Mouse (Mus musculus): ENCODE measurements around the gene Hspa1b.

The Hspa1b gene

DNA sequence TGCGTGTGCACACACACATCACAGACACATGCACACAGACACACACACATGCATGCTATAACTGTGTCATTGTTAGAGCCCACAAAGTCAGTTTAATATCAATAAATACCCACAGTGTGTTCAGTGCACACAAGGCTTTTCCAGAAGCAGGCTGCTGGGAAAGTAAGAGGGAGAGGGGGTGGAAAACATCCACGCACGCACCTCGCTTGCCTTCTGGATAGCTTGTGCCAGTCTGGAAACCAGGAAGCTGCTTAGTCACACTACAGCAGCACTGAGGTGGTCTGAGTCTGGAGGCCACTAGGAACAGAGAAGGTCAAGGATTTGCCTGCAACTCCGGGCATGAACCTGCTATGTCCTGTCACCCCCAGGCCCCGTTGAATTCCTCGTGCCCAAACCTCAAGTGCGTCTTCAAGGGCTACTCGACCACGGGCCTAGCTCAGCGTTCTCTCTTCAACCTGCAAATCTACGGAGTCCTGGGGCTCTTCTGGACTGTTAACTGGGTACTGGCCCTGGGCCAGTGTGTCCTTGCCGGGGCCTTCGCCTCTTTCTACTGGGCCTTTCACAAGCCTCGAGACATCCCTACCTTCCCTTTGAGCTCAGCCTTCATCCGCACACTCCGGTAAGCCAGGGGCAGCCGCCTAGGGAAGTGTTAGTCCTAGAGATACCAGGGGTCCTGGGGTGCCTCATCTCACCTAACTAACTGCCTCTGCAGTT is 31.6 kb downstream of the Hspa1b start:
- no peak for DNase-seq (ENCODE audit: low spot score)

DNA sequence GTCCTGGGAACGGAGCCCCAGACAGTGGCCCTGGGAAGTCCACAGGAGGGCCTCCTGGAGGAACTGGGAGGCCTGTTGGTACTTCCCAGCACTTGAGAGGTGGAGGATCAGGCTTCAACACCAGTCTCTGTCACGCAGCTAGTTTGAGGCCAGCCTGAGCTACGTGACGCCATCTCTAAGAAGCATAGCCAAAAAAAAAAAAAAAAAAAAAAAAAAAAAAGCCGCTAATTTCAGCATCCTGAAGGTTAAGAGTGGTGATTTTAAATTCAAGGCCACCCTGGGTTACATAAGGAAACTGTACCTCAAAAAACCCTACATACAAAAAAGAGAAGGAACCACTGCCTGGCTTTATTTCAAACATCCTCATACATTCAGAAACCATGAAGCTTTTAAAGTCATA is 34.8 kb downstream of the Hspa1b start:
- DNase-seq (ENCODE audit: low spot score), result no peak

DNA sequence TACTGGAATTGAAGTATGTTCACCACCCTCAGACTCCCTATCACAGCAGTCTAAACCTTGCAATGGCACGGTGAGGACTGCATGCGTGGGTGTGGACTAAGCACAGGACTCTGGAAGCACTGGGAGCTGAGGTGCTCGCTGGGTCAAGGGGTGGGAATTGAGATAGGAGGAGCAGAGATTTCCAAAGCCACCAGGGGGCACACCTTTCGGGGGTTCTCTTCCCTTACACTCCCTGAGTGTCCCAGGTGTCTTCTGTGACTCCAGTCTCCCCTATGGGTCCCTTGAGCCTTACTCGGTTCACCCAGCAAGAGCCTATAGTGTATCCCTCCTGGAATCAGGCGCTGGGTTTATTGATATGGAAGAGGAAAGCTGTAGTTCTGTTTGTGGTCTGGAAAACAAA is 36.1 kb downstream of the Hspa1b start:
- DNase-seq (ENCODE audit: low spot score), result no peak

DNA sequence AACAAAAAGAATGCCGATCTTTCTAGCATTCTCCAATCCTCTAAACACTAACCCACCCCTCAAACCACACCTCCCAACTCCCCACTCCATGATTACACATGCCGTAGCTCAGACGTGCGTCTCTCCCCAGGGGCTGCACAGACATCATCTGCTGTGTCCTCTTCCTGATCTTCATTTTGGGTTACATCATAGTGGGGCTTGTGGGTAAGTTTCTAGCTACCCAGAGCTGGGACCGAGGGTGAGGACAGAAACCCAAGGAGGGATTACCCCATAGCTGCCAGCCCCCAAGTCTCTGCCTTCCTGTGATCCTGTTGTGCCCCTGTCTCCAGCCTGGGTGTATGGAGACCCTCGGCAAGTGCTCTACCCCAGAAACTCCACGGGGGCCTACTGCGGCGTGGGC is 41.9 kb downstream of the Hspa1b start:
- DNase-seq (ENCODE audit: low spot score), result no peak

DNA sequence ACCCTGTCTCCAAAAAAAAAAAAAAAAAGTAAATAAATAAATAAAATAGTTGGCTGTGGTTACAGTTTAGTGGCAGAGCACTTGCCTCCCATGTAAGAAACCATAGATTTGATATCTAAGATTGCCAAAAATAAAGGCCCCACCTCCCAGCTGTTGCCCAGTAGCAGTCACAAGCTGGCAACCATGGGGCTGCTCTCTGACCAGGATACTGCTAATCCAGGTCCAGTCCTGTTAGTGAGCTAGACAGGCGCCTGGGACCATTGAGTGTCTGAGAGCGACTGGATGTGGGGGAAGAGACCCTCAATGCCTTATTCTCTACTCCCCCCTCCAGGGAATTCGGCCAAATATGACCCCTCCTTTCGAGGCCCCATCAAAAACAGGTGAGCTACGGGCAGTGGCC is 42.7 kb downstream of the Hspa1b start:
- DNase-seq (ENCODE audit: low spot score), result no peak

DNA sequence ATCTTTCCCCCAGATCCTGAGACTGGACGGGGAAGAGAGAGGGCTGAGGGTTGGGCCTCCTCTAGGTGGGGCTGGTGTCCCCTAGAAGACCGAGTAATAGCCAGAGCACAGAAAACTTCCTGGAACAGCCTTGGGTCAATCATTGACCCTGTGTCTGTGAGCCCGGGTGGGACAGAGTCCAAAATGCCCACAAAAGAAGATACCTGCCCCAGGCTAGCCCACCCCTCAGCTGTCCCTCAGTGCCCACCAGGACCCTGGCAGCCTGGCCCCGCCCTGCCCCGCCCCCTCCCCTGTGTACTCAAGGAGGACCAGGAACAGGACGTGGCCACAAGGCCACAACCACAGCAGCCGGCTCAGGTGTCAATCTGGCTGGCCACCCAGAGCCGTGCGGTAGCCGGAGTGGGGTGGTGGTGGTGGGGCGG is 43.6 kb downstream of the Hspa1b start:
- no peak for DNase-seq (ENCODE audit: low spot score)

DNA sequence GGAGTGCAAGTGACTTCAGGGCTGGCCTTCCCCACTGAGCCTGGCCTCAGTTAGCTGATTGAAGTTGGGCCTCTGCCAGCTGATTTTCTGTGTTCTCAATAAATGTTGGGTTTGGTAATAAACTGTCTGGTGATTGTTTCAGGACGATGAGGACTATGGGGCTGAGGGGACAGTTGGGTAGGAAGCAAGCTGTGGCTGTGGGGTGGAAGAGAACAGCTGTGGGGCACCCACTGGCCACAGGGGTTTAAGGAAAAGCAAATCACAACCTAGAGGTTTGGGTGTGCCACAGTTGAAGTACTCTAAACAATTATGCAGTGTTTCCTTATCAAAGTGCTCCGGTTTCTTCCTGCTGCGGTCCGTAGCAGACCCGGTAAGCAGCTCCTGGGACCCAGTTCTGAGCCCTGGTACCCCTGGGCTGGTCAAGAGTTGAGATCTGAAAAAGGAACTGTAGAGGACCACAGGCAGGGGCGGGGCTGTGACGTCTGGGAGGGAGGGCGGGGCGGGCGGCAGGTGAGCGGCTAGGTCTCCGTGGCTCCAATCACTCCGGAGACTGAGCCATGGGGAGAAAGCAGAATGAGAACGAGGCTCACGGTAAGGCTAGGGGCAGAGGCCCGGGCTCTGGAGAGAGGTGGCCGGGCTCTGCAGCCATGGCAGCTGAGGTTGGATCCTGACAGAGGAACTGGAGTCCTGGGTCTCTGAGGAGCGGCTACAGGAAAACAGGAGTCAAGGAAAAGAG is 44.9 kb downstream of the Hspa1b start, which contains the start of gene Slc44a4:
Gene Slc44a4, plus strand, starts transcription at position 537 of the 736 bp plus-strand sequence.
- no peak for DNase-seq (ENCODE audit: low spot score)

DNA sequence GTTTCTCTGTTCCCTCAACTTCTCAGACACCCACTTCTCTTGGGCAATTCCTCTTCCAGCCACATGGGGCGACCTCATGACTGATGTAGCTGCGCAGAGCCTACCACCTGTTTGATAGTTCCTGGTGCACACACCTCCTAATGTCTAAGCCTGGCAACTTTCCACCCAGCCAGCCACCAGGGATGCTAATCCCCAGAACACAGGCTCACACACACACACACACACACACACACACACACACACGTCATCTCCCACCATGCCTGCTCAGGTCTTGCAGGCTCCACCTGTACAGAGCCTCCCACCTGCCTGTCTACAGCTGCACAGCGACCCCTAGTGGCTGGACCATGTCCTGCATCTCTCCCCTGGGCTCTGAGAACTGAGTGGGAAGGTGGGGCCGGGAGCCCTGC is 47.1 kb downstream of the Hspa1b start:
- peak; percentile 70 for DNase-seq (ENCODE audit: low spot score)

DNA sequence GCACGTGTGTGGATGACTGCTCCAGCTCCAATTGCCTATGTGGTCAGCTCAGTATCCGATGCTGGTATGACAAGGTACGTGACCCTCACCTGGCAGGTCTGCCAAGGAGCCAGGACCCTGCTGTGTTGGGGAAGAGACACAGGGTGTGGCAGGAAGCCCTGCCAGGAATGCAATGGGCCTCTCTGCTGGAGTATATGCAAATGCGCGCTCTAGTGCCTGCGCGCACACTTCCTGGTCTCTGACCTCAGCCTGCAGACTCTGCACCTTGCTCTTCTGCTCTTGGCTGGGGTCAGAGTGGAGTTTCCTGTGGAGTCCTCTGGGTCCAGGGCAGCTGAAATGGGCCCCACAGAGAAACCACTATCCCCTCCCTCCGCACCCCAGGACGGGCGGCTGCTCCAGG is 48.1 kb downstream of the Hspa1b start:
- DNase-seq (ENCODE audit: low spot score), result no peak
